Mouse (Mus musculus): ENCODE measurements around the gene Cux2. TPM values are rescaled to one million over a fixed set of nuclear protein-coding genes. Genes with fewer than 3 reads are reported as not detected.
A peak's percentile ranks its signal among the peaks of the same experiment; 100 is the strongest.

Cux2 gene
- polyA plus RNA-seq, 1 experiment from 2014 or later: 9.9 TPM

DNA sequence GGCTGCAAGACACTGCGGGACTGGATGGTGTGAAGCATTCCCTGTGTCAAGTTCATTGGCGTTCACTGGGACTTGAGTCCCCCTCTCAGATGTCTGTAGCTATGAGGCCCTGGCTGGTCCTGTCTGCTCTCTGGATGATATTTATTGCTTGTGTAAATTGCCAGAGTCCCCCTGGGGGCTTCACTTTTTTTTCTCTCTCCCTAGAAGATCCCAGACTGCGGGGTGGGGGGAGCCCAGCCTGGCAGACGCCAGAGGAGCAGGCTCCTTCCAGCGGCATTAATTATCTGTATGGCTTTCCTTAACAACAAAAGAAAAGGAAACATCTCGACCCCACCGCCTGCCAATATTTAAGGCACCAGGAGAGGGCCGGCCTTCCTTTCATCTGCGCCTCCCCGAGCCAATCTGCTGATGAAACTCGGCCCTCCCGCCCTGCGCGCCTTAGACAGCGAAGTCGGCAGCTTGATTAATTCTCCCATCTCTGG, 68.2 kb downstream of the Cux2 start:
- no peaks in the 10 kb centered on the region for H3K36me3 ChIP-seq
- H3K9ac ChIP-seq: 0 out of 2 replicates have a peak overlapping the region, but pooled peaks have one; percentile 1
- H3K27me3 ChIP-seq: no peaks in the 10 kb centered on the region
- H3K27ac ChIP-seq: peak overlapping the region; percentile 83
- 10% methylated on average over 16 of the region's 16 CpGs for WGBS
- peak; percentile 65 for ATAC-seq (replicated peaks; ENCODE audit: low FRiP score)
- H3K4me3 ChIP-seq (replicated peaks): no peak overlapping the region
- peak overlapping the region; percentile 38 for H3K4me2 ChIP-seq
- no peaks in the 10 kb centered on the region for H3K9me3 ChIP-seq (replicated peaks)
- H3K4me1 ChIP-seq: peaks cover 28% of the 10 kb centered on the region

- WGBS: 86% methylated on average over 12 of the region's 12 CpGs
- Histone ChIP-seq H3K9ac (no peak overlapping the region), H3K4me3 (replicated peaks) (no peak overlapping the region), H3K27ac (no peak overlapping the region), H3K27me3 (no peaks in the 10 kb centered on the region), H3K36me3 (0 out of 2 replicates have a peak, but pooled peaks cover 2% of the 10 kb centered on the region), H3K4me2 (no peak overlapping the region), H3K4me1 (peaks cover 19% of the 10 kb centered on the region), H3K9me3 (replicated peaks) (no peaks in the 10 kb centered on the region)
- no peak for ATAC-seq (replicated peaks; ENCODE audit: low FRiP score)
These were observed 73.6 kb downstream of the Cux2 start for GRCm38 (mm10) chr5:121976331-121976730.

GRCm38 (mm10) chr5:121973541-121973940, 76.4 kb downstream of the Cux2 start:
- Histone ChIP-seq H3K27ac (peak overlapping the region; percentile 45; the same call in 1 of the 2 replicates), H3K4me3 (replicated peaks) (no peak overlapping the region), H3K4me1 (peaks cover 27% of the 10 kb centered on the region), H3K4me2 (no peak overlapping the region), H3K36me3 (0 out of 2 replicates have a peak, but pooled peaks cover 5% of the 10 kb centered on the region), H3K9me3 (replicated peaks) (no peaks in the 10 kb centered on the region), H3K9ac (no peak overlapping the region), H3K27me3 (no peaks in the 10 kb centered on the region)
- WGBS: 55% methylated on average over 10 of the region's 10 CpGs
- no peak for ATAC-seq (replicated peaks; ENCODE audit: low FRiP score)

DNA sequence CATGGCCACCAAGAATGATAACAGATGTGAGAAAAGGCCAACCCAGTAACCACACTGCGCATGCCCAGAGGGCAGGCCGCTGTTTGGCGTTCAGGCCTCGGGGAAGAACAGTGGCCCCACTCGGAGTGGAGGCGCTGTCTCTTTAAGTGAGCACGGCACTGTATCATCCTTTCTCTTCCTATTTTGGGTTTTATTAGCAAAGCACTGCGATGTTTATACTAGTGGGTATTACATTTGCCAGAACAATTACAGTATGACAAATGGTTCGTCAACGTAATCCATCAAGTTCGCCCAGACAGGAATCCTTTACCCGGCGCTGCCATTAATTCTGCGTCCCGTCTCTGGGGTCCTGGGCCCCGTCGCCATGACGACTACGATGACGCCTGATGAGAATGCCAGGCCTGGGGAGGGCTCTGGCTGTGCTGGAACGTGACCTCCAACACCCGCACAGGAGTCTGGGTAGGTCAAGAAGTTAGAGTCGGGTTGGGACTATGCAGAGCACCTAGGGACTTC, 77.2 kb downstream of the Cux2 start:
- no peaks in the 10 kb centered on the region for H3K9me3 ChIP-seq (replicated peaks)
- H3K4me3 ChIP-seq (replicated peaks): no peak overlapping the region
- 0 out of 2 replicates have a peak, but pooled peaks cover 5% of the 10 kb centered on the region for H3K36me3 ChIP-seq
- H3K4me1 ChIP-seq: peaks cover 33% of the 10 kb centered on the region
- no peak overlapping the region for H3K9ac ChIP-seq
- H3K27me3 ChIP-seq: no peaks in the 10 kb centered on the region
- peak overlapping the region; percentile 45 for H3K27ac ChIP-seq
- ATAC-seq (replicated peaks; ENCODE audit: low FRiP score): peak; percentile 66; the same call in 1 of the 2 replicates
- WGBS: 28% methylated on average over 23 of the region's 23 CpGs
- peak overlapping the region; percentile 36 for H3K4me2 ChIP-seq

- Histone ChIP-seq H3K9me3 (replicated peaks) (no peaks in the 10 kb centered on the region), H3K27me3 (0 out of 2 replicates have a peak, but pooled peaks cover 7% of the 10 kb centered on the region), H3K4me2 (no peak overlapping the region), H3K27ac (no peak overlapping the region), H3K36me3 (0 out of 2 replicates have a peak, but pooled peaks cover 5% of the 10 kb centered on the region), H3K9ac (no peak overlapping the region), H3K4me3 (replicated peaks) (no peak overlapping the region), H3K4me1 (peaks cover 61% of the 10 kb centered on the region)
- ATAC-seq (replicated peaks; ENCODE audit: low FRiP score): no peak
- 52% methylated on average over 15 of the region's 15 CpGs for WGBS
These were observed 80.9 kb downstream of the Cux2 start for GRCm38 (mm10) chr5:121968999-121969398.

- Histone ChIP-seq H3K9ac (no peak overlapping the region), H3K9me3 (replicated peaks) (no peaks in the 10 kb centered on the region), H3K27ac (no peak overlapping the region), H3K4me1 (peaks cover 56% of the 10 kb centered on the region), H3K4me2 (no peak overlapping the region), H3K4me3 (replicated peaks) (no peak overlapping the region), H3K27me3 (0 out of 2 replicates have a peak, but pooled peaks cover 7% of the 10 kb centered on the region), H3K36me3 (0 out of 2 replicates have a peak, but pooled peaks cover 5% of the 10 kb centered on the region)
- no peak for ATAC-seq (replicated peaks; ENCODE audit: low FRiP score)
- 72% methylated on average over 15 of the region's 15 CpGs for WGBS
These were observed 81.5 kb downstream of the Cux2 start for GRCm38 (mm10) chr5:121968416-121968815.

- Histone ChIP-seq H3K27ac (peak overlapping the region; percentile 77), H3K36me3 (0 out of 2 replicates have a peak, but pooled peaks cover 5% of the 10 kb centered on the region), H3K9ac (no peak overlapping the region), H3K4me2 (no peak overlapping the region), H3K4me3 (replicated peaks) (no peak overlapping the region), H3K27me3 (0 out of 2 replicates have a peak, but pooled peaks cover 7% of the 10 kb centered on the region), H3K4me1 (peaks cover 47% of the 10 kb centered on the region), H3K9me3 (replicated peaks) (no peaks in the 10 kb centered on the region)
- ATAC-seq (replicated peaks; ENCODE audit: low FRiP score): 0 out of 2 replicates have a peak, but pooled peaks have one; percentile 12
- WGBS: 69% methylated on average over 5 of the region's 5 CpGs
These were observed 82.4 kb downstream of the Cux2 start for GRCm38 (mm10) chr5:121967520-121967919.

- ATAC-seq (replicated peaks; ENCODE audit: low FRiP score): peak; percentile 63
- Histone ChIP-seq H3K9me3 (replicated peaks) (no peaks in the 10 kb centered on the region), H3K36me3 (0 out of 2 replicates have a peak, but pooled peaks cover 5% of the 10 kb centered on the region), H3K4me3 (replicated peaks) (no peak overlapping the region), H3K27me3 (0 out of 2 replicates have a peak, but pooled peaks cover 7% of the 10 kb centered on the region), H3K4me1 (peaks cover 45% of the 10 kb centered on the region), H3K9ac (no peak overlapping the region), H3K27ac (peak overlapping the region; percentile 77), H3K4me2 (peak overlapping the region; percentile 37)
- WGBS: 9% methylated on average over 16 of the region's 16 CpGs
These were observed 83.0 kb downstream of the Cux2 start for GRCm38 (mm10) chr5:121966940-121967339.

GRCm38 (mm10) chr5:121962974-121963373, 86.9 kb downstream of the Cux2 start:
- WGBS: 81% methylated on average over 10 of the region's 10 CpGs
- Histone ChIP-seq H3K4me1 (peaks cover 43% of the 10 kb centered on the region), H3K27ac (no peak overlapping the region), H3K4me3 (replicated peaks) (no peak overlapping the region), H3K27me3 (0 out of 2 replicates have a peak, but pooled peaks cover 7% of the 10 kb centered on the region), H3K36me3 (no peaks in the 10 kb centered on the region), H3K9me3 (replicated peaks) (no peaks in the 10 kb centered on the region), H3K4me2 (no peak overlapping the region), H3K9ac (no peak overlapping the region)
- no peak for ATAC-seq (replicated peaks; ENCODE audit: low FRiP score)

GRCm38 (mm10) chr5:121962359-121962758, 87.5 kb downstream of the Cux2 start:
- H3K27ac ChIP-seq: no peak overlapping the region
- 91% methylated on average over 7 of the region's 7 CpGs for WGBS
- no peaks in the 10 kb centered on the region for H3K36me3 ChIP-seq
- no peaks in the 10 kb centered on the region for H3K9me3 ChIP-seq (replicated peaks)
- H3K9ac ChIP-seq: no peak overlapping the region
- ATAC-seq (replicated peaks; ENCODE audit: low FRiP score): no peak
- H3K27me3 ChIP-seq: 0 out of 2 replicates have a peak, but pooled peaks cover 7% of the 10 kb centered on the region
- H3K4me1 ChIP-seq: peaks cover 42% of the 10 kb centered on the region
- H3K4me2 ChIP-seq: no peak overlapping the region
- no peak overlapping the region for H3K4me3 ChIP-seq (replicated peaks)

GRCm38 (mm10) chr5:121961256-121961655, 88.6 kb downstream of the Cux2 start:
- Histone ChIP-seq H3K9ac (no peak overlapping the region), H3K4me1 (peaks cover 34% of the 10 kb centered on the region), H3K36me3 (no peaks in the 10 kb centered on the region), H3K27ac (no peak overlapping the region), H3K4me2 (no peak overlapping the region), H3K9me3 (replicated peaks) (no peaks in the 10 kb centered on the region), H3K4me3 (replicated peaks) (no peak overlapping the region), H3K27me3 (0 out of 2 replicates have a peak, but pooled peaks cover 7% of the 10 kb centered on the region)
- ATAC-seq (replicated peaks; ENCODE audit: low FRiP score): no peak
- WGBS: 83% methylated on average over 8 of the region's 8 CpGs

DNA sequence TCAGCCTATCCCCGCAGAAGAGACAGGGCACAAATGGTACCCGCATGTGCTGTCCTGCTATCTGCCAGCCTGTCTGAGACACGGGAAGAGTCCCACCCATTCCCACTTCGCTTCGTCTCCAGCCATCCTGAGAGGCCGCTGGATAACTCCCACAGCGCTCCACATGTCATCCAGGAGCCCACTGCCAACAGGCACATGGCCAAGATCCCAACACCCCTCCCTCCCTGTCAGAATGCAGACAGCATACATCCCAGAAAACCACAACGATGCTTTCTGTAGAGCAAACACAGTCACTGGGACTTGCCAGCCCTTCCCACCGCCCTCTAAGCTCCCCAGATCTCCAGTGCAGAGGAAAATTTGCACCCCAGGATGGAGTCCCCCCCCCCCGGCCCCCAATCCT, 90.2 kb downstream of the Cux2 start:
- H3K4me2 ChIP-seq: no peak overlapping the region
- 65% methylated on average over 10 of the region's 10 CpGs for WGBS
- H3K27ac ChIP-seq: no peak overlapping the region
- H3K27me3 ChIP-seq: no peaks in the 10 kb centered on the region
- peaks cover 19% of the 10 kb centered on the region for H3K4me1 ChIP-seq
- no peak overlapping the region for H3K4me3 ChIP-seq (replicated peaks)
- H3K9me3 ChIP-seq (replicated peaks): no peaks in the 10 kb centered on the region
- no peak overlapping the region for H3K9ac ChIP-seq
- no peak for ATAC-seq (replicated peaks; ENCODE audit: low FRiP score)
- H3K36me3 ChIP-seq: no peaks in the 10 kb centered on the region

All from kidney, embryonic 15.5 days (tissue).